Mouse (Mus musculus): Measurements from ENCODE around the gene Vmn2r89. TPM values are rescaled to one million over a fixed set of nuclear protein-coding genes. Genes with fewer than 3 reads are reported as not detected.
"Not testable (repeated sequence)": the region's sequence is repeated elsewhere in the genome, so short reads cannot be mapped to it uniquely, and the experiment has no call there.

Gene Vmn2r89
- polyA plus RNA-seq, 1 experiment: not detected

GRCm38 (mm10) chr14:51482051-51482715 lies 30.5 kb downstream of the Vmn2r89 start:
- Histone ChIP-seq H3K27ac (ENCODE audit: control insufficient read depth, insufficient read depth, low read length) (no peak overlapping the region), H3K4me3 (ENCODE audit: control insufficient read depth, insufficient read depth, low read length) (no peak overlapping the region), H3K4me1 (replicated peaks; ENCODE audit: control insufficient read depth, insufficient read depth, low read length) (no peaks in the 10 kb centered on the region), H3K36me3 (ENCODE audit: control insufficient read depth, insufficient read depth, low read length) (no peaks in the 10 kb centered on the region), H3K27me3 (ENCODE audit: control insufficient read depth, insufficient read depth, low read length) (no peaks in the 10 kb centered on the region)
- DNase-seq: no peak
- 93% methylated on average over 5 of the region's 5 CpGs for WGBS
- TF ChIP-seq CTCF (IDR thresholded peaks at IDR 0.05; ENCODE audit: borderline replicate concordance, control insufficient read depth, extremely low read depth, insufficient read depth, low read length, poor library complexity) (no peak), POLR2A (IDR thresholded peaks at IDR 0.05; ENCODE audit: control insufficient read depth, extremely low read depth, insufficient read depth, low read length, poor library complexity) (no peak)

GRCm38 (mm10) chr14:51482971-51483381 lies 31.3 kb downstream of the Vmn2r89 start:
- not testable (repeated sequence) for H3K27me3 ChIP-seq (ENCODE audit: control insufficient read depth, insufficient read depth, low read length); H3K4me1 ChIP-seq (replicated peaks; ENCODE audit: control insufficient read depth, insufficient read depth, low read length); H3K4me3 ChIP-seq (ENCODE audit: control insufficient read depth, insufficient read depth, low read length); H3K27ac ChIP-seq (ENCODE audit: control insufficient read depth, insufficient read depth, low read length); DNase-seq; H3K36me3 ChIP-seq (ENCODE audit: control insufficient read depth, insufficient read depth, low read length)
- 67% methylated on average over 10 of the region's 10 CpGs for WGBS

- H3K4me3 ChIP-seq (ENCODE audit: control insufficient read depth, insufficient read depth, low read length): no peak overlapping the region
- no peaks in the 10 kb centered on the region for H3K4me1 ChIP-seq (replicated peaks; ENCODE audit: control insufficient read depth, insufficient read depth, low read length)
- H3K27ac ChIP-seq (ENCODE audit: control insufficient read depth, insufficient read depth, low read length): no peak overlapping the region
- no peaks in the 10 kb centered on the region for H3K36me3 ChIP-seq (ENCODE audit: control insufficient read depth, insufficient read depth, low read length)
- DNase-seq: no peak
- TF ChIP-seq POLR2A (IDR thresholded peaks at IDR 0.05; ENCODE audit: control insufficient read depth, extremely low read depth, insufficient read depth, low read length, poor library complexity) (no peak), CTCF (IDR thresholded peaks at IDR 0.05; ENCODE audit: borderline replicate concordance, control insufficient read depth, extremely low read depth, insufficient read depth, low read length, poor library complexity) (no peak)
- H3K27me3 ChIP-seq (ENCODE audit: control insufficient read depth, insufficient read depth, low read length): no peaks in the 10 kb centered on the region
- 97% methylated on average over 1 of the region's 1 CpGs for WGBS
Measured at GRCm38 (mm10) chr14:51483671-51484070, 32.0 kb downstream of the Vmn2r89 start.

GRCm38 (mm10) chr14:51486111-51486510 lies 34.5 kb downstream of the Vmn2r89 start:
- Histone ChIP-seq H3K27me3 (ENCODE audit: control insufficient read depth, insufficient read depth, low read length) (no peaks in the 10 kb centered on the region), H3K4me1 (replicated peaks; ENCODE audit: control insufficient read depth, insufficient read depth, low read length) (no peaks in the 10 kb centered on the region), H3K36me3 (ENCODE audit: control insufficient read depth, insufficient read depth, low read length) (no peaks in the 10 kb centered on the region), H3K27ac (ENCODE audit: control insufficient read depth, insufficient read depth, low read length) (no peak overlapping the region), H3K4me3 (ENCODE audit: control insufficient read depth, insufficient read depth, low read length) (no peak overlapping the region)
- WGBS: 86% methylated on average over 1 of the region's 1 CpGs
- TF ChIP-seq CTCF (IDR thresholded peaks at IDR 0.05; ENCODE audit: borderline replicate concordance, control insufficient read depth, extremely low read depth, insufficient read depth, low read length, poor library complexity) (no peak), POLR2A (IDR thresholded peaks at IDR 0.05; ENCODE audit: control insufficient read depth, extremely low read depth, insufficient read depth, low read length, poor library complexity) (no peak)
- no peak for DNase-seq

- TF ChIP-seq POLR2A (IDR thresholded peaks at IDR 0.05; ENCODE audit: control insufficient read depth, extremely low read depth, insufficient read depth, low read length, poor library complexity): no peak
- TF ChIP-seq CTCF (IDR thresholded peaks at IDR 0.05; ENCODE audit: borderline replicate concordance, control insufficient read depth, extremely low read depth, insufficient read depth, low read length, poor library complexity): no peak
- DNase-seq: no peak
- WGBS: 91% methylated on average over 2 of the region's 2 CpGs
- Histone ChIP-seq H3K27me3 (ENCODE audit: control insufficient read depth, insufficient read depth, low read length) (no peaks in the 10 kb centered on the region), H3K4me1 (replicated peaks; ENCODE audit: control insufficient read depth, insufficient read depth, low read length) (no peaks in the 10 kb centered on the region), H3K4me3 (ENCODE audit: control insufficient read depth, insufficient read depth, low read length) (no peak overlapping the region), H3K36me3 (ENCODE audit: control insufficient read depth, insufficient read depth, low read length) (no peaks in the 10 kb centered on the region), H3K27ac (ENCODE audit: control insufficient read depth, insufficient read depth, low read length) (no peak overlapping the region)
Measured at GRCm38 (mm10) chr14:51495781-51496180, 44.1 kb downstream of the Vmn2r89 start.

GRCm38 (mm10) chr14:51496955-51497354 lies 45.3 kb downstream of the Vmn2r89 start:
- H3K36me3 ChIP-seq (ENCODE audit: control insufficient read depth, insufficient read depth, low read length): no peaks in the 10 kb centered on the region
- no peak for DNase-seq
- WGBS: 92% methylated on average over 1 of the region's 1 CpGs
- no peaks in the 10 kb centered on the region for H3K4me1 ChIP-seq (replicated peaks; ENCODE audit: control insufficient read depth, insufficient read depth, low read length)
- TF ChIP-seq CTCF (IDR thresholded peaks at IDR 0.05; ENCODE audit: borderline replicate concordance, control insufficient read depth, extremely low read depth, insufficient read depth, low read length, poor library complexity): no peak
- no peak for TF ChIP-seq POLR2A (IDR thresholded peaks at IDR 0.05; ENCODE audit: control insufficient read depth, extremely low read depth, insufficient read depth, low read length, poor library complexity)
- no peak overlapping the region for H3K27ac ChIP-seq (ENCODE audit: control insufficient read depth, insufficient read depth, low read length)
- H3K4me3 ChIP-seq (ENCODE audit: control insufficient read depth, insufficient read depth, low read length): no peak overlapping the region
- H3K27me3 ChIP-seq (ENCODE audit: control insufficient read depth, insufficient read depth, low read length): no peaks in the 10 kb centered on the region

- no peaks in the 10 kb centered on the region for H3K4me1 ChIP-seq (replicated peaks; ENCODE audit: control insufficient read depth, insufficient read depth, low read length)
- WGBS: 90% methylated on average over 2 of the region's 2 CpGs
- H3K4me3 ChIP-seq (ENCODE audit: control insufficient read depth, insufficient read depth, low read length): no peak overlapping the region
- DNase-seq: no peak
- TF ChIP-seq POLR2A (IDR thresholded peaks at IDR 0.05; ENCODE audit: control insufficient read depth, extremely low read depth, insufficient read depth, low read length, poor library complexity): no peak
- no peak for TF ChIP-seq CTCF (IDR thresholded peaks at IDR 0.05; ENCODE audit: borderline replicate concordance, control insufficient read depth, extremely low read depth, insufficient read depth, low read length, poor library complexity)
- H3K27me3 ChIP-seq (ENCODE audit: control insufficient read depth, insufficient read depth, low read length): no peaks in the 10 kb centered on the region
- no peak overlapping the region for H3K27ac ChIP-seq (ENCODE audit: control insufficient read depth, insufficient read depth, low read length)
- H3K36me3 ChIP-seq (ENCODE audit: control insufficient read depth, insufficient read depth, low read length): no peaks in the 10 kb centered on the region
Measured at GRCm38 (mm10) chr14:51497958-51498357, 46.3 kb downstream of the Vmn2r89 start.
